Mouse (Mus musculus) right cerebral cortex, postnatal 10 days (tissue): Measurements from ENCODE around the gene Farsa.
A peak's percentile ranks its signal among the peaks of the same experiment; 100 is the strongest.

Experiments
- DNase-seq, 2 experiments: peaks; one replicate each; pipeline ENCODE4 v3.0.0; 2021; ENCODE audit warnings: low spot score in 2 of 2

Gene Farsa

DNA sequence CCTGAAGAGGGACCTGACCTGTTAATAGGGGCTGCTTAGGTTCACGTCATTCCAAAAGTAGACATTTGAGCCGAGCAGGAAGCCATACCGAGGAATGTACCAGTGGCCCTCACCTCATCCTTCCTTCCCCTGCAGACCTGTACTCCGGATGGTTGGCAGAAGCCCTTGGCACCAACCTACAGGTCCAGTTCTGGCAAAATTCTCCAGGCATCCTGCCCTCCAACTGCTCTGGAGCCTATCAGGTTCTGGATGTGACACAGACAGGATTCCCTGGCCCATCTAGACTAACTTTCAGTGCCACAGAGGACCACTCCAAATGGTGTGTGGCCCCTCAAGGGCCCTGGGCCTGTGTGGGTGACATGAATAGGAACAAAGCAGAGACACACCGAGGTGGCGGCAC is 53.8 kb downstream of the Farsa start:
- no peak for DNase-seq

DNA sequence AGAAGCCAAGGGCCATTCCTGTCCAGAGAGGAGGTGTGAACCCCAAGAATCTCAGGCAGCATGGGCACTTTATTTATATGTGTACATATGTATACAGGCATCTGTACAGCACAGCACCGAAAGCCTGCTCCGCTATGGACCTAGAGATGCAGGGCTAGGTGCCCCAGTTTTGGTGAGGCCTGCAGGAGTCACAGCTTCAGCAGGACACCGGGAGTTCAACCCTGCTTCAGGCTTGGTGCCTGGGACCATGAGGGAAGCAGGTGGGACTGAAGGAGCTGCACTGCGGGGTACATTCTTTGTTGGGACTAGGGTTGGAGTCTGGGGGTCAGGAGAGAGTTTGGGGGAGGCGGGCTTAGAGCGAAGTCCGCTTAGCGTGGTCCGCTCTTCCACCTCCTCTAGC is 55.1 kb downstream of the Farsa start:
- DNase-seq = no peak

DNA sequence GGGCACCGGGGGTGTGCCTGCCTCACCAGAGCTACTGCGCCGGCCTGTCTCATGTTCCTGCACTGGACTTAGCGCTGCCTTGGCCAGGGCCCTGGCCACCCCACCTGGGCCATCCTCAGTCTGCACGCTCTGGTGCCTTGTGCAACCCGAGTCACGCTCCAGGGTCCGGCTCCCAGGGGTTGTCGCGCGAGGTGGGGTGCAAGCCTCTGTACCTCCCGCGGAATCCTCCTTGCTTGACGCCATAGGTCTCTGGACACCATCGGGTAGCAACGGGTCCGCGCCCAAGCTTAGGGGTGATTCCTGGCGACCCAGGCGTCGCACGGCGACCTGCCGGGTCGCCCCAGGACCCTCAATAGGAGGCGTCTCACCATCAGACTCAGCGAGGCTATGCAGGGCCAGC is 55.6 kb downstream of the Farsa start:
- DNase-seq = no peak

DNA sequence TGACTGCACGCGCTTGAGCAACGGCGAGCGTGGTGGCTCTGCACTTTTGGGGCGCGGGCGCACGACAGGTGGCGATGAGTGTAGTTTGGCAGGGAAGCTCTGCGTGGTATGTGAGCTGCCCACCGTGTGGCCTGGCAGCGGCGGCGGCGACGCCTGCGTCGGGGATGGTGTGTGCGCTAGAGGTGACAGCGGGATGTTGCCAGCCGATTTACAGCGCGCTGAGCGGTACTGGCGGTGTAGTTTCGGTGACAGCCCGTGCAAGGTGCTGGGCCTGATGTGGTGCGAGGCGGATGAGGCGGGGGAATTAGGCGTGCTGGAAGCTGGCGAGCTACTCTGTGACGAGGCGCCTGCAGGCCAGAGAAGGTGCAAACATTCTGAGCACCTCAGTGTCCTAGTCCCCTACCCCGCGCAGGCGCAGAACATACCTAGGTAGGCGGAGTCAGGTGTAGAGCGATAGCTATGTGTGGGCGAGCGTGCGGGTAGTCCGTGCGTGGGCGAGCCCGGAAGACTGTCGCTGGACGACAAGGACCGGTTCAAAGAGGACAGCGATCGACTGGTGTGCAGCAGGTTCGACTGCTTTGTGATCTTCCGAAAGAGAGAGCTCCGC is 56.2 kb downstream of the Farsa start:
- DNase-seq = peak in 1 of 2 experiments; percentile 63

DNA sequence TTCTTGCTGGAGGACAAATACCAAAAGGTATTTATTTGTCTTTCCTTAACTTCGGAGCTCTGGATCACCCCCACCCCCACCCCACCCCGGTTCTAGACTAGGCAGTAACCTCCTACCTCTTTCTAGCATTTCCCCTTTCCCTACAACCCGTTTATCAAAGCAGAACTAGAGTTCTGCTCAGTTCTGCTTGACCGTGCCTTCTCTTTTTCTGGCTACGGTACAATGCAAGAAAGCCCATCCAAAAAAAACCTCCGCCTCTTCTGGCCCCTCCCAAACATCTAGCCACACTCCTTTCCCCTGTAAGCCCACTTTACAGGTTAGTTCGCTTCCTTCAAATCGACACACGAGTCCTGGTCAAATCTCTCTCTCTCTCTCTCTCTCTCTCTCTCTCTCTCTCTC is 56.7 kb downstream of the Farsa start:
- no peak for DNase-seq

DNA sequence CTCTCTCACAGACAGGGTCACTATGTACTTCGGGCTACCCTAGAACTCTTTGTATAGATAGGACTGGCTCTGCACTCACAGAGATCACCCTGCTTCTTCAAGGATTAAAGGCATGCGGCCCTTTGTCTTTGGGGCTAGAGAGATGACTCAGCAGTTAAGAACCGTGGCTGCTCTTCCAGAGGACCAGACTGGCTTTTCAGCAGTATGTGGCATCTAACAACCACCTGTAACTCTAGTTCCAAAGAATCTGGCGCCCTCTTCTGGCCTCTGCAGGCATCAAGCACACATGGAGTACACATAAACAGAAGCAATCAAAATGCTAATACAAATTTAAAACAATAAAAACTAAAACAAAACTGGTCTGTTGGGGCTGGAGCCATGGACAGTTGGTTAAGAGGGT is 57.2 kb downstream of the Farsa start:
- DNase-seq = peak in 1 of 2 experiments; percentile 51

DNA sequence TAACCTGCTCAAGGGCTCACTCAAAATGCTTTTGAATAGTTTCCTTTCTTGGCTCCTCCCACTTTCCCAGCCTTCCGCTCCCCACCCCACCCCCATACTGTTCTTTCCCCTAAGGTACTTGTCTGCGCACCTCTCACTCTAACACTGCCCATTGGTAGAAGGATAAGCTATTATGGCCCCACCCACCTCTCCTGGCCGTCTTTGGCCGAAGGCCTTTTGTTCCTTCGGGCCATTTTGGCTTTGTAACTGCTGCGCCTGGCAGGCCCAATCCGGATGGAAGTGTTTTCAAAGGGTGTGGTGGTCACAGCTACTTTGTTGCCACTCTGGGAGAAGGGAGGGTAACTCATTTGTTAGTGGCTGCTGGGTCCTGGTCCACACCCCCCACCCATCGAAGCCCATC is 58.5 kb downstream of the Farsa start:
- DNase-seq = no peak

DNA sequence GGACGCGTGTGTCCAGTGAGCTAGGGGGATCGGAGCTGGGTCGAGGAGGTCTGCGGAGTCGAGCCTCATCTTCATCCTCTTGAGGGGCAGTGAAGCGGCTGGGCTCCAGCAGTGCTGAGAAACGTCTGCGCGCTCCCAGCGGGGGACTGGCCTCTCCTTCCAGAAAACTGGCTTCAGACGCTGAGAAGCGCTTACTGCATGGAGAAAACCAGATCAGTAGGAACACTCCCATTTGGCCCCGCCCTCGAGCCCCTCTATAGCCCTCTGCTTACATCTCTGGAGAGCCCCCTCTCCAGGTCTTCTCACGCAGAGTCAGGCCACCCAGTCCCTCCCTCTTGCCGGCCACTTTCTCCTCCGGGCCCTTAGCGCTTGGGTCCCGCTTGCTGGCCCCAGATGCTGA is 61.0 kb downstream of the Farsa start:
- DNase-seq = no peak

DNA sequence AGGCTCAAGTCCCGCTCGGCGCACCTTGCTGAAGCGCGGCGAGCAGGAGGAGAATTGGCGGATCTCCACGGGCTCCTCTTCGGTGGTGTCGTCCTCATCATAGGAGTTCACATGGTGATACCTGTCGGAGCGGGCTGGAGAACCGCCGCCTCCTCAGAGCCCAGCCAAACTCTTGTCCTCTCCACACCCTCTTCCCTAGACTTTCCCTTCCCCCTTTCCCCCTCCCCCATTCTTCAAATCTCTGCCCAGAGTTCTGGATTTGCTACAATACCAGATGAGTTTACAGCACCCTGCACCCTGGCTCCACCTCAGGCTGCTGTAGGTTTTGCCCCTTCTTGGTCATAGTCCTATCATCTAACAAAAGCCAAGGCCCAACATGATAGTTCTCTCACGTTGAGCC is 61.9 kb downstream of the Farsa start:
- DNase-seq = no peak
